Mouse (Mus musculus): ENCODE measurements at regions not wholly inside any gene's neighbourhood (a gene's known extent, or its start where the extent isn't known, plus 50 kb on each side); places are given as distances from the start of the nearest gene placed in this dataset.

DNA sequence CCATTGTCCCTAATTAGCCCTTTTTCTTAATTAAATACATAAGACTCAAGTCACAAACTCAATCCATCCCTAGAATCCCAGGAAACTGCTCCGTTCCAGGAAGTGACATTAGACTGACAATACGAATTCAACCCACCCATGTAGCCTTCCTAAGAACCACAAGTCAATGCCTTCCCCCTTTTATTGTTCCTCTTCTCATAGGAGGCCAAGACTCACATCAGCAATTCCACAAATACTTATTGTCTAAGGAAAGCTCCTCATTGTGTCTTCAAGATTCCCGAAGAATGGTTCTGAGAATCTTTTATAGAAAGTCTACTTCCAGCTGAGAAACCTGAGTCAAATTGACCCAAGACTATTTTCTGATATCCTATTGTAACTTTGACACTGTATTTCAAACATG, 147.3 kb downstream of the Dmac1 start:
- DNase-seq (ENCODE audit: low spot score in 2 of 2) = no peak
- intact Hi-C loops (cut with DNase I) = no loop called here

DNA sequence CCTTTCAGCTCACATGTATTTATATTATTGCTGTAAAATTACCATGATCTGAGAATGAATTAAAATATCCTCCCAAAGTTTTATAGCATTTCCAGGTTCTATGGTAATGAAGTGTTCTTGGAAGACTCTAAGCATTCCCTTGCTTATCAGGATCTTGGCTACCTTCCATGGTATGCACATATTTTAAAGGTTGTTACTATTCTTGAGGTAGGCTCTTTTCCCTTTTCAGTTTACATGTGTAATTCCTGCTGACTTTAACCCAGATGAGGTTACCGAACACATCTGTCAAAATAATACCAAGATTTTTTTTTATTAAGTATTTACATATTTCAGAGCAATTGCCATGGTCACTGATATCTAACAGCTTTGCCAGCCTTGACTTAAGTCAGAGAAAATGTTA, 162.2 kb downstream of the Dmac1 start:
- no peak for DNase-seq (ENCODE audit: low spot score in 2 of 2)
- intact Hi-C loops (cut with DNase I) = no loop called here

DNA sequence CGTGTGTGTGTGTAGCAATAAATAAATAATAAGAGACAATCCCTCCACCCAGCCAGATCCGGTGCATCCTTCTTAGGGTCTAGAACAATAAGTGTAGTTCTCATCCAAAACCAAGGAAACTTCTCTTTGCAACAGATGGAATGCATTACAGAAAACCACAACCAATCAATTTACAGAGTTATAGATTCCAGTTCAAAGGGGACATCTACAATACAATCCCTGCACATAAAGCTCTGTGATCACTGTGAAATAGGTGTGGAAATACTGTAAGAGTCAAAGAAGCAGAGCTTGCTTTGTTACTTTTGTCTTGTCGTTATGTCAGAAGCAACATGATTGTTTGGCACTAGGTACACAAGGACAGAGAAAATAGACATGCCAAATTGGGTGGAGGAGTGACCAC, 162.8 kb downstream of the Dmac1 start:
- no peak for DNase-seq (ENCODE audit: low spot score in 2 of 2)

DNA sequence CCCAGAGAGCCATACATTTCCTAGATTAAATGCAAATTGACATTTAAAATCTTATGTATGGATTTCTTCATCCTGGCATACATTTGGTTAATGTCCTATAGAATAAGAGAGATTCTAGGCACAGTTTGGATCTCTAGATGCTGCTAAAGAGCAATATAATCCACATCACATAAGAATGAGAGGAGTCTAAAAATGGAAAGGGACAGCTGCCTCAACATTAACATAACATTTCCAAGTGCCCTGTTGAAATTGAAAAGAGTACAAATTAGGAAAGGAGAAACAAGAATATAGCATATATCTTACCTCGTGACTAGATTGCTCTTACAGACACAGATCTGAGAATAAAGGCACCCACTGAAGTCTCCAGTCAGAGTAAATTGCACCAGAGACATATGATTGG, 212.3 kb downstream of the Dmac1 start:
- intact Hi-C loops (cut with DNase I) = loop anchor here (10.0 kb wide), 1 partner anchor 209 kb away; the partner anchor contains the start of gene Dmac1
- peak in 1 of 2 experiments; percentile 69 for DNase-seq (ENCODE audit: low spot score in 2 of 2)

More for the DNA sequence above, 162.8 kb downstream of the Dmac1 start:
- intact Hi-C loops (cut with DNase I) = no loop called here

DNA sequence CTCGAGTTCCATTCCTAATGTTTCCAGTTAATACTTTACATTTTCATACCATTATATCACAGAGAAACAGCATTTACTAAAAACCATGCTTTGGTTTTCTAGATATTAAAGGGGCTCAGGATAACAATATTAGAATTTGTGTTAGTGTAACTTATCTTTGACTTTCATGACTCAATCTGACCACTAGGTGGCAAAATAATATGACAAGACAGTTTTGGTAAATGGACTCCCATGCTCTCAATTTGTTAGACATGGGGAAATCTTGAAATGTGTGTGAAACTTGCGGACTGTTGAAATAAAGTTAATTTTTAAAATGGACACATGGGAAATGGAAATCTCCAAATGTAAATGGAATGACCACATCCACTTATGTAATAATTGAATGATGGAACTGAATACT, 214.8 kb downstream of the Dmac1 start:
- intact Hi-C loops (cut with DNase I) = loop anchor here (10.0 kb wide), 1 partner anchor 212 kb away; the partner anchor contains the start of gene Dmac1

DNA sequence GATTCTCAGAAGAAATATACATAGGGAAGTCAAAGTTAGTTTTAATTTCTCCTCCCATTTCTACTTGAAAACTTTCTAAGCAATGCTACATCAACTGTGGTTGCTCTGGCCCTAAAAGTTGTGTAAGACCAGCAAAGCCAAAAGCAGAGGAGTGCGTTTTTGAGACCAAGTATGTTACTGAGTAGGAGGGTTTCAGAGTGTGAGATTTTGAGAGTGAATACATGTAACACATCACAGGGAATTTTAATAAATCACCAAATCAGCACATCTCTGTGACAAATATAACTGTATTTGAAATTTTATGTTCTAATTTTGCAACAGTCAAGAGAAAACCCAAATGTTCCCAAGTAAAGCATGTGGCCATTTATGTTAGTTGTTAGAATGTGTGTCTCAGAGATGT, 234.6 kb downstream of the Dmac1 start:
- DNase-seq (ENCODE audit: low spot score in 2 of 2) = peak in 1 of 2 experiments; percentile 72

More for the DNA sequence above, 214.8 kb downstream of the Dmac1 start:
- no peak for DNase-seq (ENCODE audit: low spot score in 2 of 2)

DNA sequence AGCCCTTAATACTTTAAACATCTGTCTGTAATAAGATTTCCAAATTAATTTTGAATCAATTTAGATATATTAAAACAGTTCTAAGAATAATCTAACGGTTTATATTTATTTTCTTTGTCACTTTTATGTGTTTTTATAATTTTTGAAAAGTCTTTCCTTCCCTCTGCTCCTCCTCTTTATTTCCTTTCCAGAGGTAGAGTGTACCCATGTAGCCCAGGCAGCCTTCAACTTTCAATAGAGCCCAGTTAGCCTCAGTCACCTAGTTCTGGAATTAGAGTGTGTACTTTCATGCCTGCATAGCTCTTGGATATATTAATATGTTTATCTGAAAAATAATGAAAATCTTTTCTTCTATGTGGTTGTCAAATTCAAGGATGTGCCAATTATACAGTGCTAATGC, 235.5 kb downstream of the Dmac1 start:
- no peak for DNase-seq (ENCODE audit: low spot score in 2 of 2)
- intact Hi-C loops (cut with DNase I) = no loop called here

More for the DNA sequence above, 234.6 kb downstream of the Dmac1 start:
- intact Hi-C loops (cut with DNase I) = no loop called here

DNA sequence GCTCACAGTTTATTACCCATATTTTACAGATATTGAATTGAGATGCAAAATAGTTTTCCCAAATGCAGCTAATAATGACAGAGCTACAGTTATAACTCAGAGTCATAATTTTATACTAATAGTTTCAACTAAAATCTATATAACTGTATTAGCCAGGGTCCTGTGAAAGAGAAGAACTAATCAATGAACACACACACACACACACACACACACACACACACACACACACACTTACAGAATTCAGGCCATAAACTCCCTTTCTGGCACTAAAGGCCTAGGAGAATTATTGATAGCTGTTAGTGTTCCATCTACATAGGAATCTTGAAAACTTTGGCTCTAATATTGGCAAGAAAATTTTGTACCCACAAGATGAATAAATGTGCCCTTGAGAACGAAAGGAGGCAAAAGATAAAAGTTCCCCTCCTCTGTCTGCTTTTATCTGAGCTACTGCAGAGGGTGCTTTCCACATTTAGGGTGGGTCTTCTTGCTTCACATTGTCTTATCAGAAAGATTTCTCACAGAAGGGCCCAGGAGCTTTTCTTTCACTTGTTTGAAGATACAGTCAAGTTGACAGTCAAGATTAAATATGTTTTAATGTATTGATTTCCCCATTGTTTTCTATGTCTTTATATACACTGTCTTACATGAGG, 236.1 kb downstream of the Dmac1 start:
- no peak for DNase-seq (ENCODE audit: low spot score in 2 of 2)
- intact Hi-C loops (cut with DNase I) = no loop called here
